Mouse (Mus musculus): ENCODE measurements at regions not wholly inside any gene's neighbourhood (a gene's known extent, or its start where the extent isn't known, plus 50 kb on each side); places are given as distances from the start of the nearest gene placed in this dataset.

DNA sequence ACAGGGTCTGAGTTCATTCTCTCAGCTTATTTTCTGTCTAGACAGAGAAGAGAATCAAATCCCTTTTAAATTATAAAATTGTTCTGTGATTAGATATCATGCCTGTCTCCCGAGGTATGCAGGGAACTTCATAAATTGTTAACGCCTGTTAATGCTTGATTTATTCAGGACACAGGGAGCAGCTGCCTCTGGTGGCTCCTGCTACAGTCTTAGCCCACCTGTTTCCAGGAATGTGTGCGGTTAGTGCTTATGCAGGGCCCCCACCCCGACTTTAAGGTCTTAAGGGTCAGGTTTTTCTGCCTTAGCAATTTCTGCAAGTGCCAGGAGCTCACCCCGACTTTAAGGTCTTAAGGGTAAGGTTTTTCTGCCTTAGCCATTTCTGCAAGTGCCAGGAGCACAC is 54.7 kb upstream of the Ghitm start:
- TF ChIP-seq CTCF (IDR thresholded peaks at IDR 0.05; ENCODE audit: low read depth) = no peak
- TF ChIP-seq EP300 (IDR thresholded peaks at IDR 0.05; ENCODE audit: low read depth) = no peak
